Mouse (Mus musculus) brain, embryonic 14.5 days (tissue): ENCODE measurements around the gene Ccn1. TPM values are rescaled to one million over a fixed set of nuclear protein-coding genes. Genes with fewer than 3 reads are reported as not detected.
A peak's percentile ranks its signal among the peaks of the same experiment; 100 is the strongest.

Experiments used
- DNase-seq: peaks from one replicate; pipeline ENCODE4 v3.0.0-alpha.2; 2011; ENCODE audit warnings: low read depth
- CTCF ChIP-seq: fragments of 200-500 bp; IDR thresholded peaks from 2 replicates; pipeline ENCODE4 v1.5.1; 2012; ENCODE audit warnings: inconsistent platforms, mild to moderate bottlenecking, moderate library complexity, borderline replicate concordance; ENCODE audit not compliant: insufficient read depth, insufficient read length; ENCODE audit errors: extremely low read depth
- POLR2A ChIP-seq: fragments of 200-500 bp; IDR thresholded peaks from 2 replicates; pipeline ENCODE4 v1.6.1; 2012; ENCODE audit warnings: mild to moderate bottlenecking, inconsistent platforms, borderline replicate concordance; ENCODE audit not compliant: poor library complexity, insufficient read depth, insufficient read length, severe bottlenecking; ENCODE audit errors: extremely low read depth
- polyA plus RNA-seq: library from polyadenylated mRNA; depleted of rRNA; stranded (reverse); fragments of >200 nt; gene quantifications from 2 replicates; pipeline ENCODE4 v1.2.3, GENCODE M21; 2012

The Ccn1 gene
- polyA plus RNA-seq, 1 experiment = 12.9 TPM

DNA sequence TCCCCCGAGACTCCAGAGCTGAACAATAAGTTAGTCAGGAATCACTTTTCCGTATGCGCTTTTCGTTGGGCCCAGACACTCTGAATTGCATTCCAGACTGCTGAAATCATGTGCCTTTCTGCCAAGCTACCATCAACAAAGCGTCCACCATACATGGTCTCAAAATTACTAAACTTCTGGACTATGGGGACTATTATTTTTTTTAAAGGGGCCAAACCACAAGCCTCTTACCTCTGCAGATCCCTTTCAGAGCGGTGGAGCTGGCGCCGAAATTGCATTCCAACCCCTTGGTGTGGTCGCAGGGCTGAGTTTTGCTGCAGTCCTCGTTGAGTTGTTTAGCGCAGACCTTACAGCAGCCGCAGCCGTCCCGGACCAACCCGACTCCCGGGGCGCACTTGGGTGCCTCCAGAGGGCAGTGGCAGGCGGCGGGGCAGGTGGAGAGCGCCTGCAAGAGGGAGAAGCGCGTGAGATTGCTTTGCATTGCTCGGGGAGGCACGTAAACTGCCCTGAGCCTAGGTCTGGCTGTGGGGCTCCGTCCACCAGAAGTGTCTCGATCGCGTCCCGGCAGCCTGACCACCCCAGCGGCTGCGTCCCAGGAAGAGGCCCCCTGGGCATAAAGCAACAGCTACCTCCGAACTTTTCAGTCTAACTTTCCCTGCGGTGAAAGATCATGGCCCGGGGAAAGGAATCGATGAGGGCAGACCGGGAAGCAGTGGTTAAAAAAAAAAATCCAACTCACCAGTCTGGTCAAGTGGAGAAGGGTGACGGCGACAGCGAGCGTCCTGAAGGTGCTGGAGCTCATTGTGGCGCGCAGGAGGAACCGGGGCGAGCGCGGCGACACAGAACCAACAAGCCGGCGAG, 560 bp downstream of the Ccn1 start:
- DNase-seq = peak; percentile 80
- TF ChIP-seq CTCF (0 out of 2 replicates have a peak, but pooled peaks have one; percentile 10), POLR2A (no peak)

DNA sequence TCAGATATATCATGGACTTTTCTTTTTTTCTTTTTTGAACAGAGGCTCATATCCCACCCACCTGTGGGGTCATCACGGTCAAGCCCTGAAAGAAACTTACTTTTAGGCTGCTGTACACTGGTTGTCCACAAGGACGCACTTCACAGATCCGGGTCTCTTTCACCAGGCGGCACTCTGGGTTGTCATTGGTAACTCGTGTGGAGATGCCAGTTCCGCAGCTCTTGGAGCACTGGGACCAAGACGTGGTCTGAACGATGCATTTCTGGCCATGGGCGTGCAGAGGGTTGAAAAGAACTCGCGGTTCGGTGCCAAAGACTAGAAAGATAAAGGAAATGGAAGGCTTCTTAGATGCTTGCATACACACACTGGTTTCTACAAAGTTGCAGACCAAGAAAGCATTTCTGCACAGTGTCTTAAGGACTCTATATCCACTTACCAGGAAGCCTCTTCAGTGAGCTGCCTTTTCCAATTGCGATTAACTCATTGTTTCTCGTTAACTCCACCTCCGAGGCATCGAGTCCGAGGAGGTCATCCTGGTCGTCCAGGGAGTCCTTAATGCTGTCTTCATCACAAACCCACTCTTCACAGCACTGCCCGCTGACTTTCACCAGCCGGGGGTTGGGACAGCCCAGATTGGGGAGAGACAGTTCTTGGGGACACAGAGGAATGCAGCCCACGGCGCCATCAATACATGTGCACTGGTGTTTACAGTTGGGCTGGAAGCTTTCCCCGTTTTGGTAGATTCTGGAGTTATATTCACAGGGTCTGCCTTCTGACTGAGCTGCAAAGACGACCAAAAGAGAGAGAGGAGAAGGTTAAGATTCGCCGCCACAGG, 1.5 kb downstream of the Ccn1 start:
- DNase-seq = peak; percentile 78
- TF ChIP-seq POLR2A (no peak), CTCF (peak; percentile 58)

DNA sequence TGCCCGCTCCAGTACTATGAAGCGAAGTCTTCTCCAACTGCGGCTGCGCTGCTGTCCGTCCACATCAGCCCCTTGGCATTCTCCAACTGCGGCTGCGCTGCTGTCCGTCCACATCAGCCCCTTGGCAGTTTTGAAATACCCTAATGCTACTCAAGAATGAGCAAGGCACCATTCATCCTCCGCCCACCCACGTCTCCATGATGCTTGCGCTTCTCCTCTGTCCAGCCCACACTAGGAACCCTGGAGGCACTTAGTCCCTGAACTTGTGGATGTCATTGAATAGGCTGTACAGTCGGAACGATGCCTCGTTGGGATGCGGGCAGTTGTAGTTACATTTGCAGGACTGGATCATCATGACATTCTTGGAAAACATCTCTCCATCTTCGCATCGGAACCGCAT, 2.4 kb downstream of the Ccn1 start:
- DNase-seq = peak; percentile 28
- no peak for TF ChIP-seq CTCF
- TF ChIP-seq POLR2A = no peak

DNA sequence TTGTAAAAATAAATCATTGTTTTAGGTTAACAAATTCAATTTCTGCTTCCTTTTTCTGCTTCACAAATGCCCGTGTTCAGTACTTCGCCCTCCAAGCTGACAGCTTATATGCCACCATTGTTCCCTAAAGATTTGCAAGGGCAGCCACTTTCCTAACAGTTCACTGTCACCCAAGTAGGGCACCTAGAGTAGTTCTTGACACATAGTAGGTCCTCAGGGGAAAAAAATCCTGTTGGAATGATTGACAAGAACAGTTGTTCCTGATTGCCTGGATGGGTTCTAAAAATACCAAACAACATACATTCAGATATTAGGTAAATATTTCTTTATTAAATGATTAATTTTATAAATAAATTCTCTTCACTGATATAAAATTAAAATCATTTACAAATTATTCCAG, 3.1 kb downstream of the Ccn1 start:
- no peak for DNase-seq
- no peak for TF ChIP-seq POLR2A
- no peak for TF ChIP-seq CTCF

DNA sequence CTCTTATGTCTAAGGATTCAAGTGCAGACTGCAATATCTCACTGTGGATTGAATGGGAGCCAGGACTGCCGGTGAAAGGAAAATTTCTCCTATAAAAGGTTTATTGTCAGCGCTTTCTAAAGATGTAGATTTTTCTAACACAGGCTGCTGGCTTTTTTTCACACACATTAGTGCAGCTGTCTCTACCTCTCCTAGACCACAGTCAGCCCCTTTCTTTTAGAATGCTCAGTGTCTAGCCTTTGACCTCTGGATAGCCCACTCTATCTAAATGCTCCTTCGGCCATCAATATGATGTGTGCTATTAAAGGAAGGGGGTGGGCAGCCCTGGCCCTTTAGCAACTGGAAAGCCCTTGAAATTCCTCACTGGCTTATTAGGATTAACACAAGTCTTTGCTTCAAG, 3.8 kb downstream of the Ccn1 start:
- peak; percentile 83 for DNase-seq
- no peak for TF ChIP-seq CTCF
- no peak for TF ChIP-seq POLR2A

DNA sequence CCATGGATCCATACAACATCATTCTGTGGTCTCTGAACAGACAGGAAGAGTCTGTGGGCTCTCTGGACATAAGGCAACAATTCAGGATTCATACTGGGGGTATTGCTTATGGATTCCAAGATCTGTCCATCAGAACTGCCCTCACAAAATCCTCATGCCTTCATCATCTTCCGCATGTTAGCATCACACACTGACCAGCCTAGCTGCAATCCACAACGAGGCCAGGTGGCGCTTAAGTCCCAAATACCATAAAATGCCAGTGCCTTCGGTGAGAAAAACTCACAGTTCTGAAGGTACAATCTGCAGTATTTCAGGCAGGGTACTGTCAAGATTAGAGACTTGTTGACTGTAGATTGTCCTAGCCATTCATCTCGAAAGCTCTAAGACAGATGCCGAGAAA, 4.3 kb downstream of the Ccn1 start:
- no peak for DNase-seq
- no peak for TF ChIP-seq POLR2A
- TF ChIP-seq CTCF = no peak

DNA sequence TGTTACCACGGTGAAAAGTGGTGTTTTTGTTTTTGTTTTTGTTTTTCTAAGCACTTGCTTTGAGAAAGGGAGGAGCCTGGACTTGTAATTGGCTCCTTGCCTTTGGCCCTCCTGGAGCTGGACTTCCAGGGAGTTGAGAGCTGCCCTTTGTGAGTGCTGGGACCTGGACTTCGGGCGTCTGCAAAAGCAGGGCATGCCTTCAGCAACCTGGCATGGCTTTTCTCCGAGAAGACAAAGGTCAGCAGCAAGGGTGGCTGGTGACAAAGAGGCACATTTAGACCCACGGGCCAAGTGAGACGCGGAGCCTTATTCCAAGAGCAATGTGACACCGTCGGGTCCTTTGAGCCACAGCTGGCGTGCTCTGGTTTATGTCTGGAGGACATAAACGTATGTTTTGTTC, 6.9 kb downstream of the Ccn1 start:
- DNase-seq = no peak
- TF ChIP-seq POLR2A = no peak
- no peak for TF ChIP-seq CTCF

DNA sequence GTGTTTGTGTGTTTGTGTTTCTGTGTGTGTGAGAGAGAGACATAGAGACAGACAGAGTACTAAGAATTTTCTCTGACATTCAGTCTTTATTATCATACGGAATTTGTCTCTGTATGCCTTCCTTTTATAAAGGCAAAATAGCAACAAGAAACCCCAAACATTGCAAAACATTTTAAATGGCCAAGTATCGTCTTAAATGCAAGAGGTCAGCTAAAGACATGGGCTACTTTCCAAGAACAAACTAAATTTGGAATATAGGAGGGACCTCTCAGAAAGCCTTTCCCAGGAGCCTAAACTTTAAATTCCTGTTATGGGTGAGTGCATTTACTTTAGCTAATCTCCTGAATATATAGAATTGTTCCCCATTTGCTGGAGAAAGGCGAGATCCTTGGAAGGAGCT, 7.9 kb downstream of the Ccn1 start:
- TF ChIP-seq CTCF (no peak), POLR2A (no peak)
- DNase-seq = no peak

DNA sequence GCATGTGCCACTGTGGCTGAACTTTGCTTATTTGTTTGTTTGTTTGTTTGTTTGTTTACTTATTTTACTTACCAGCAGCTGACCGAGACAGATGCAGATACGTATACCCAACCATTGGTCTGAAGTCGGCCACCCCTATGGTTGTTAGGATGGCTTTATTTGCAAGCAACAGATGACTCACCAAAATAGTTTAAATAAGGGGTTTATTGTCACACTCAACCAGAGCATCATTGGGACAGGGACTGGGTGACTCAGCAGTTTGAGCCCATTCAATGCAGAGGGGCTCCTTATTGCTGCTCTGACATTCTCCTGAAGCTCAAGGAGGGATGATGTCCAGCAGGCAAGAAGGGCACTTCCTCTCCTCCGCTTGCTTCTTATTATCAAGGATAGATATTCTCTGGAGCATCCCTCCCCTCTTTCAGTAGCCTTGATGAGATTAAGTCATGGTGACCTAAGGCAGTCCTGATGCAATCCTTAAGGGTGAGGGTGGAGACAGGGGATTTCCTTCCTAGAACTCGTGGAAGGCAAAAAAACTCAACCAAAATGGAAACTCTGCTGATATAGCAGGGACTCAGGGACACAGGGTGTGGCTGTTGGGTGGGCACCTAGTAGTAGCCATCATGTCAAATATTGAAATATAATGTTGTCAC, 8.6 kb downstream of the Ccn1 start:
- TF ChIP-seq CTCF (no peak), POLR2A (no peak)
- DNase-seq = no peak

DNA sequence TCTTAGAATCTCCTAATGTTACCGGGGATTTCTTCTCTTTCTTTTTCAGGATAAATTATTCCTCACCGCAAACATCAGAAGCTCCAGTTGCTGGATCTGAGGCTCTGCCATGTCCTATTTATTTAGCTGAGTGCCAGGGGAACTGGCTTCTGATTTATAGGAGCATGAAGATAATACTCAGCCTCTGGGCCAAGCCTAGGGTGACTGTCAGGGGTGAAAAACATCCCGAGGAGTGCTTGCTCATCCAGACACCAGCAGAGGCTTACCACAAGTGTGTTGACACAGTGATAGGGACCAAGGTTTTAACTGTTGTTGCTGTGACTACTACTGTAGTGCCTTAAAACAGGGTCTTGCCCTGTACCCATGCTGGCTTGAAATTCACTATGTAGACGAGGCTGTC, 9.2 kb downstream of the Ccn1 start:
- TF ChIP-seq POLR2A = no peak
- TF ChIP-seq CTCF = no peak
- no peak for DNase-seq

DNA sequence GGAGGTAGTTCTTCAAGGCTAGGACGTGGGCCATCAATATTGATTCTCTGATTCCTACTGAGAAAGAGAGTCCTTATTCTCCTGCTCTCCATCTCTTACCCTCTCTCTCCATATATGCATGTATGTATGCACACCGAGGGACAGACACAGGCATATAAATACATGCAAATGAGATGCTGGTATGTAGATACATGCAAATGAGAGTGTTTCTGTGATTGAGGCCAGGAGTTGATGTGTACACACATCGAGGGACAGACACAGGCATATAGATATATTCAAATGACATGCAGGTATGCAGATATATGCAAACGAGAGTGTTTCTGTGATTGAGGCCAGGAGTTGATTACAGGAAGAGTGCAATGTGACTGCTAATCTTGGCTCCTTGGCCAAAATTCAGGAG, 9.6 kb downstream of the Ccn1 start:
- DNase-seq = peak; percentile 82

More for the DNA sequence above, 9.6 kb downstream of the Ccn1 start:
- TF ChIP-seq POLR2A = no peak
- TF ChIP-seq CTCF = no peak
